Mouse (Mus musculus) left cerebral cortex, postnatal 36 days (tissue): Measurements from ENCODE around the gene Ube2b. TPM values are rescaled to one million over a fixed set of nuclear protein-coding genes. Genes with fewer than 3 reads are reported as not detected.

Source experiments
- DNase-seq, 2 experiments: peaks; one replicate each; pipeline ENCODE4 v3.0.0; 2021 to 2022; ENCODE audit warnings: low spot score in 2 of 2, mixed read lengths in 1 of 2
- intact Hi-C: fragments of 180-260 bp; cut with DNase I; formaldehyde crosslinking; loops from one replicate; pipeline ENCODE4 v1.15.1; 2025
- total RNA-seq, 2 experiments: library from RNA; stranded (reverse); gene quantifications; 2 replicates each; pipeline ENCODE4 v1.2.3; 2021

Gene Ube2b
- total RNA-seq = 100 to 1,000 TPM; 172 to 199 TPM

- peak; percentile 91 to 93 for DNase-seq
- intact Hi-C loops = loop anchor here (2.0 to 10.0 kb wide), 3 partner anchors 97 to 344 kb away; partner anchors contain the start of genes Jade2 and Ppp2ca
These were observed at the start of gene Ube2b for GRCm38 (mm10) chr11:52000290-52000962. Gene Ube2b (minus strand): TSS chr11:52000762.

GRCm38 (mm10) chr11:52046446-52047165 lies 46.0 kb upstream of the Ube2b start:
- intact Hi-C loops = loop anchor here (10.0 kb wide), 1 partner anchor 178 kb away; no protein-coding TSS in a partner anchor
- no peak for DNase-seq

- DNase-seq = no peak
- intact Hi-C loops = loop anchor here (10.0 kb wide), 1 partner anchor 181 kb away; no protein-coding TSS in a partner anchor
These were observed 43.6 kb upstream of the Ube2b start for GRCm38 (mm10) chr11:52044156-52044555.

GRCm38 (mm10) chr11:52043224-52043623 lies 42.7 kb upstream of the Ube2b start:
- intact Hi-C loops = loop anchor here (10.0 kb wide), 1 partner anchor 182 kb away; no protein-coding TSS in a partner anchor
- no peak for DNase-seq

- intact Hi-C loops = no loop called here
- DNase-seq = no peak
These were observed 37.1 kb upstream of the Ube2b start for GRCm38 (mm10) chr11:52037659-52038058.

GRCm38 (mm10) chr11:52035905-52036304 lies 35.3 kb upstream of the Ube2b start:
- intact Hi-C loops = no loop called here
- DNase-seq = no peak

GRCm38 (mm10) chr11:52033953-52034352 lies 33.4 kb upstream of the Ube2b start:
- intact Hi-C loops = no loop called here
- no peak for DNase-seq

- no peak for DNase-seq
- intact Hi-C loops = no loop called here
These were observed 31.8 kb upstream of the Ube2b start for GRCm38 (mm10) chr11:52032356-52032755.

- intact Hi-C loops = no loop called here
- peak in 1 of 2 experiments; percentile 19 for DNase-seq
These were observed 17.7 kb upstream of the Ube2b start for GRCm38 (mm10) chr11:52018217-52018616.

- no peak for DNase-seq
- intact Hi-C loops = no loop called here
These were observed 11.0 kb upstream of the Ube2b start for GRCm38 (mm10) chr11:52011541-52011940.

- no peak for DNase-seq
- intact Hi-C loops = no loop called here
These were observed 10.4 kb upstream of the Ube2b start for GRCm38 (mm10) chr11:52011011-52011410.

GRCm38 (mm10) chr11:52005586-52005985 lies 5.0 kb upstream of the Ube2b start:
- intact Hi-C loops = loop anchor here (10.0 kb wide), 1 partner anchor 339 kb away; no protein-coding TSS in a partner anchor
- DNase-seq = no peak

GRCm38 (mm10) chr11:52003772-52004528 lies 3.4 kb upstream of the Ube2b start, which contains the start of gene Cdkl3:
Gene Cdkl3 (plus strand): TSS chr11:52004221.
- intact Hi-C loops = loop anchor here (5.0 to 10.0 kb wide), 2 partner anchors 93 to 341 kb away; partner anchors contain the start of gene Ppp2ca
- peak; percentile 88 for DNase-seq

GRCm38 (mm10) chr11:52003505-52003771 lies 2.9 kb upstream of the Ube2b start:
- intact Hi-C loops = loop anchor here (5.0 to 10.0 kb wide), 2 partner anchors 94 to 341 kb away; partner anchors contain the start of gene Ppp2ca
- DNase-seq = no peak

GRCm38 (mm10) chr11:52002842-52003504 lies 2.4 kb upstream of the Ube2b start:
- intact Hi-C loops = loop anchor here (5.0 to 10.0 kb wide), 2 partner anchors 94 to 342 kb away; partner anchors contain the start of gene Ppp2ca
- no peak for DNase-seq

- intact Hi-C loops = loop anchor here (2.0 to 10.0 kb wide), 3 partner anchors 95 to 343 kb away; partner anchors contain the start of genes Jade2 and Ppp2ca
These were observed 1.3 kb upstream of the Ube2b start for GRCm38 (mm10) chr11:52001861-52002260.

GRCm38 (mm10) chr11:52001341-52001740 lies 779 bp upstream of the Ube2b start:
- intact Hi-C loops = loop anchor here (2.0 to 10.0 kb wide), 3 partner anchors 96 to 343 kb away; partner anchors contain the start of genes Jade2 and Ppp2ca
- no peak for DNase-seq

More at GRCm38 (mm10) chr11:52001861-52002260, 1.3 kb upstream of the Ube2b start:
- DNase-seq = no peak

- DNase-seq = peak; percentile 9 to 30
- intact Hi-C loops = loop anchor here (2.0 to 10.0 kb wide), 3 partner anchors 98 to 345 kb away; partner anchors contain the start of genes Jade2 and Ppp2ca
These were observed 812 bp downstream of the Ube2b start for GRCm38 (mm10) chr11:51999611-52000289.
